Mouse (Mus musculus) adrenal gland, postnatal 36 days (tissue): Measurements from ENCODE around the gene Atp12a. TPM values are rescaled to one million over a fixed set of nuclear protein-coding genes. Genes with fewer than 3 reads are reported as not detected.

ENCODE experiments used
- DNase-seq, 2 experiments: peaks; one replicate each; pipeline ENCODE4 v3.0.0; 2021; ENCODE audit warnings: mixed read lengths in 1 of 2
- long read RNA-seq, 2 experiments: library from polyadenylated mRNA; stranded (forward); transcript quantifications; one replicate each; pipeline ENCODE4 v2.0.0; 2021; ENCODE audit warnings: borderline sequencing depth in 2 of 2
- total RNA-seq, 2 experiments: library from RNA; stranded (reverse); gene quantifications; 2 replicates each; pipeline ENCODE4 v1.2.3; 2021

Atp12a gene
- not detected for total RNA-seq
- long read RNA-seq, experiment 1, result 0 reads
- long read RNA-seq, experiment 2, result 0 reads

- peak; percentile 4 to 9 for DNase-seq
Observed at GRCm38 (mm10) chr14:56364711-56365237, at the start of gene Atp12a. TSS of gene Atp12a (plus strand) at chr14:56365068.

GRCm38 (mm10) chr14:56315519-56315918 lies 49.3 kb upstream of the Atp12a start:
- no peak for DNase-seq

GRCm38 (mm10) chr14:56316333-56316732 lies 48.5 kb upstream of the Atp12a start:
- peak in 1 of 2 experiments; percentile 1 for DNase-seq

- peak in 1 of 2 experiments; percentile 2 for DNase-seq
Observed at GRCm38 (mm10) chr14:56322982-56323381, 41.9 kb upstream of the Atp12a start.

GRCm38 (mm10) chr14:56325038-56325437 lies 39.8 kb upstream of the Atp12a start:
- DNase-seq, result no peak

- no peak for DNase-seq
Observed at GRCm38 (mm10) chr14:56333700-56334099, 31.2 kb upstream of the Atp12a start.

- DNase-seq, result no peak
Observed at GRCm38 (mm10) chr14:56334437-56334836, 30.4 kb upstream of the Atp12a start.

- DNase-seq, result no peak
Observed at GRCm38 (mm10) chr14:56336032-56336431, 28.8 kb upstream of the Atp12a start.

GRCm38 (mm10) chr14:56337075-56337474 lies 27.8 kb upstream of the Atp12a start:
- DNase-seq, result no peak

GRCm38 (mm10) chr14:56337696-56338095 lies 27.2 kb upstream of the Atp12a start:
- peak; percentile 65 to 74 for DNase-seq

GRCm38 (mm10) chr14:56338882-56339442 lies 25.9 kb upstream of the Atp12a start:
- no peak for DNase-seq

- no peak for DNase-seq
Observed at GRCm38 (mm10) chr14:56348704-56349103, 16.2 kb upstream of the Atp12a start.

- DNase-seq, result no peak
Observed at GRCm38 (mm10) chr14:56349541-56349940, 15.3 kb upstream of the Atp12a start.

GRCm38 (mm10) chr14:56351959-56352660 lies 12.8 kb upstream of the Atp12a start:
- peak; percentile 59 to 67 for DNase-seq

- no peak for DNase-seq
Observed at GRCm38 (mm10) chr14:56354803-56355202, 10.1 kb upstream of the Atp12a start.

- DNase-seq, result no peak
Observed at GRCm38 (mm10) chr14:56355396-56355795, 9.5 kb upstream of the Atp12a start.

GRCm38 (mm10) chr14:56356196-56356595 lies 8.7 kb upstream of the Atp12a start:
- peak; percentile 25 to 32 for DNase-seq

- no peak for DNase-seq
Observed at GRCm38 (mm10) chr14:56358422-56358821, 6.4 kb upstream of the Atp12a start.

- DNase-seq, result peak in 1 of 2 experiments; percentile 5
Observed at GRCm38 (mm10) chr14:56359131-56359530, 5.7 kb upstream of the Atp12a start.

GRCm38 (mm10) chr14:56365292-56365691 lies 424 bp downstream of the Atp12a start:
- no peak for DNase-seq

- DNase-seq, result no peak
Observed at GRCm38 (mm10) chr14:56366712-56367111, 1.8 kb downstream of the Atp12a start.

- DNase-seq, result peak in 1 of 2 experiments; percentile 14
Observed at GRCm38 (mm10) chr14:56368834-56369233, 4.0 kb downstream of the Atp12a start.

GRCm38 (mm10) chr14:56375731-56376130 lies 10.9 kb downstream of the Atp12a start:
- DNase-seq, result peak; percentile 84
